Mouse (Mus musculus): ENCODE data around the gene Ptges. TPM values are rescaled to one million over a fixed set of nuclear protein-coding genes. Genes with fewer than 3 reads are reported as not detected.

Ptges gene
- polyA plus RNA-seq, 1 experiment, result 10.9 TPM

GRCm38 (mm10) chr2:30928893-30929482 lies 675 bp downstream of the Ptges start:
- Histone ChIP-seq H3K36me3 (ENCODE audit: control insufficient read depth, insufficient read depth, low read length) (no peaks in the 10 kb centered on the region), H3K4me1 (ENCODE audit: control insufficient read depth, insufficient read depth, insufficient read length, low read length) (peaks cover 16% of the 10 kb centered on the region), H3K27me3 (ENCODE audit: control insufficient read depth, insufficient read depth, low read length) (no peaks in the 10 kb centered on the region), H3K4me3 (ENCODE audit: low read depth, low read length) (peak overlapping the region; percentile 59), H3K27ac (ENCODE audit: insufficient read depth, low read depth, low read length) (peak overlapping the region; percentile 69)
- WGBS, result 14% methylated on average over 12 of the region's 12 CpGs
- TF ChIP-seq CTCF (IDR thresholded peaks at IDR 0.05; ENCODE audit: extremely low read depth, insufficient read length, insufficient replicate concordance, low read depth, low read length) (no peak), POLR2A (IDR thresholded peaks at IDR 0.05; ENCODE audit: low read depth, low read length) (peak; percentile 43)

GRCm38 (mm10) chr2:30927844-30928628 lies 1.6 kb downstream of the Ptges start:
- TF ChIP-seq CTCF (IDR thresholded peaks at IDR 0.05; ENCODE audit: extremely low read depth, insufficient read length, insufficient replicate concordance, low read depth, low read length) (peak; percentile 71; the same call in 1 of the 2 replicates), POLR2A (IDR thresholded peaks at IDR 0.05; ENCODE audit: low read depth, low read length) (peak; percentile 35; the same call in 1 of the 2 replicates)
- Histone ChIP-seq H3K36me3 (ENCODE audit: control insufficient read depth, insufficient read depth, low read length) (no peaks in the 10 kb centered on the region), H3K4me1 (ENCODE audit: control insufficient read depth, insufficient read depth, insufficient read length, low read length) (peaks cover 16% of the 10 kb centered on the region), H3K4me3 (ENCODE audit: low read depth, low read length) (no peak overlapping the region), H3K27ac (ENCODE audit: insufficient read depth, low read depth, low read length) (peak overlapping the region; percentile 69), H3K27me3 (ENCODE audit: control insufficient read depth, insufficient read depth, low read length) (no peaks in the 10 kb centered on the region)
- WGBS, result 23% methylated on average over 14 of the region's 14 CpGs

- Histone ChIP-seq H3K4me1 (ENCODE audit: control insufficient read depth, insufficient read depth, insufficient read length, low read length) (peaks cover 16% of the 10 kb centered on the region), H3K27ac (ENCODE audit: insufficient read depth, low read depth, low read length) (peak overlapping the region; percentile 47), H3K36me3 (ENCODE audit: control insufficient read depth, insufficient read depth, low read length) (no peaks in the 10 kb centered on the region), H3K4me3 (ENCODE audit: low read depth, low read length) (no peak overlapping the region), H3K27me3 (ENCODE audit: control insufficient read depth, insufficient read depth, low read length) (no peaks in the 10 kb centered on the region)
- TF ChIP-seq CTCF (IDR thresholded peaks at IDR 0.05; ENCODE audit: extremely low read depth, insufficient read length, insufficient replicate concordance, low read depth, low read length) (no peak), POLR2A (IDR thresholded peaks at IDR 0.05; ENCODE audit: low read depth, low read length) (no peak)
- 69% methylated on average over 9 of the region's 9 CpGs for whole genome bisulfite sequencing
These were observed 2.4 kb downstream of the Ptges start for GRCm38 (mm10) chr2:30927151-30927781.

DNA sequence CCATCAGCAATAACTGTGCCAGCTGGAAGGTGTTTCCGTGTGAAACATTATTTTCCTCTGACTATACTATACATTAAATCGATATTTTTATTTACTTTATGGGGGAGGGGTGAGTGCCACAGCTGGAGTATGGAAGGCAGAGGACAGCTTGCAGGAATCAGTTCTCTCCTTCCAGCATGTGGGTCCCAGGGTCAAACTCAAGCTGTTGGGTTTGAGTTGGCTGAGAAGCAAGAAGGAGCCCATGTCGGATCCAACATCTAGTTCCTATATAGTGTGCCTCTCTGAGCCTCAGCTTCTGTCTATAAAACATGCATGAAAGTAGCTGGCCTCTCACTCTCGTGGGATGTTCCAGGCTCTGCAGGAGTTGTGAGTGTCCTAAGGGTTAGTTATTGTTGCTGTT lies 3.3 kb downstream of the Ptges start:
- TF ChIP-seq CTCF (IDR thresholded peaks at IDR 0.05; ENCODE audit: extremely low read depth, insufficient read length, insufficient replicate concordance, low read depth, low read length), result no peak
- no peak for TF ChIP-seq POLR2A (IDR thresholded peaks at IDR 0.05; ENCODE audit: low read depth, low read length)
- no peak overlapping the region for H3K4me3 ChIP-seq (ENCODE audit: low read depth, low read length)
- H3K27ac ChIP-seq (ENCODE audit: insufficient read depth, low read depth, low read length), result no peak overlapping the region
- H3K36me3 ChIP-seq (ENCODE audit: control insufficient read depth, insufficient read depth, low read length), result no peaks in the 10 kb centered on the region
- WGBS, result 52% methylated on average over 4 of the region's 4 CpGs
- H3K4me1 ChIP-seq (ENCODE audit: control insufficient read depth, insufficient read depth, insufficient read length, low read length), result peaks cover 16% of the 10 kb centered on the region
- no peaks in the 10 kb centered on the region for H3K27me3 ChIP-seq (ENCODE audit: control insufficient read depth, insufficient read depth, low read length)

DNA sequence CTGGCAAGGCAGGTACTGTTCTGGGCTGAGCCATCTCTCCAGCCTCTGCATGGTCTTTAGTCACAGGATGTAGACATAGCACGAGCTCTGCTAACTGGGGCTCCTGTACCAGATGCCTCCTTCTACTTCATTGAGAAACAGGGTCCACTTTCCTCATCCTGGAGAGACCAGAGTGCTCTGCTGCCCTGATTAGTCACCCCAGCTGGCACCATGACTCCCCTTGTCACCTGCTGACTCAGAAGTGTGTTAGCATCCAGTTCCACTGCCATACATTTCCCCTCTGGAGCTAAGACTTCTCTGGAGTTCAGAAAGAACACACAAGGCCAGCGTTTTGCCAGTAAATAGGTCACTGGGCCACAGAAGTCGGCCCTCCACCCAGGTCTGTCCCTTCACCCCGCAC lies 4.5 kb downstream of the Ptges start:
- TF ChIP-seq CTCF (IDR thresholded peaks at IDR 0.05; ENCODE audit: extremely low read depth, insufficient read length, insufficient replicate concordance, low read depth, low read length) (no peak), POLR2A (IDR thresholded peaks at IDR 0.05; ENCODE audit: low read depth, low read length) (no peak)
- no peak overlapping the region for H3K27ac ChIP-seq (ENCODE audit: insufficient read depth, low read depth, low read length)
- H3K4me3 ChIP-seq (ENCODE audit: low read depth, low read length), result no peak overlapping the region
- H3K4me1 ChIP-seq (ENCODE audit: control insufficient read depth, insufficient read depth, insufficient read length, low read length), result peaks cover 16% of the 10 kb centered on the region
- no peaks in the 10 kb centered on the region for H3K36me3 ChIP-seq (ENCODE audit: control insufficient read depth, insufficient read depth, low read length)
- WGBS, result 78% methylated on average over 4 of the region's 4 CpGs
- H3K27me3 ChIP-seq (ENCODE audit: control insufficient read depth, insufficient read depth, low read length), result no peaks in the 10 kb centered on the region

- Histone ChIP-seq H3K27ac (ENCODE audit: insufficient read depth, low read depth, low read length) (no peak overlapping the region), H3K4me3 (ENCODE audit: low read depth, low read length) (no peak overlapping the region), H3K27me3 (ENCODE audit: control insufficient read depth, insufficient read depth, low read length) (no peaks in the 10 kb centered on the region), H3K36me3 (ENCODE audit: control insufficient read depth, insufficient read depth, low read length) (no peaks in the 10 kb centered on the region), H3K4me1 (ENCODE audit: control insufficient read depth, insufficient read depth, insufficient read length, low read length) (peaks cover 9% of the 10 kb centered on the region)
- 56% methylated on average over 3 of the region's 3 CpGs for WGBS
- TF ChIP-seq POLR2A (IDR thresholded peaks at IDR 0.05; ENCODE audit: low read depth, low read length) (no peak), CTCF (IDR thresholded peaks at IDR 0.05; ENCODE audit: extremely low read depth, insufficient read length, insufficient replicate concordance, low read depth, low read length) (no peak)
These were observed 6.6 kb downstream of the Ptges start for GRCm38 (mm10) chr2:30923099-30923498.

DNA sequence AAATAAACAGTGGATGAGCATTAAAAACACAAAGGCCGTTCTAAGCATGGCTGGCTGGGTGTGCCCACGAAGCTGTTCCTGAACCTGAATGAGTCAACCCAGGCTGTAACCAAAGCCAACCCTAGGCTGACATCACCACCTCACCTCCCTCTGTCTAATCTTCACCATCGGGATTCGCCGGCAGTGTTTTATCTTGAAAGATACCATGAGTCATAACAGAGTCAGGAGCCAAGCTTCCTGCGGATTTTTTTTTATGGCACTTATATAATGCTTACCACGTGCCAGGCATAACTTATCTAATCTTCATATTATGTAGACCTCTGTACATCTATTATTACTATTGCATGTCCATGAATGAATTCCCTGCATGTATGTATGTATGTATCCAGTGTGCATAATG lies 9.4 kb downstream of the Ptges start:
- no peak overlapping the region for H3K27ac ChIP-seq (ENCODE audit: insufficient read depth, low read depth, low read length)
- no peaks in the 10 kb centered on the region; the same call in 1 of the 2 replicates for H3K27me3 ChIP-seq (ENCODE audit: control insufficient read depth, insufficient read depth, low read length)
- no peak overlapping the region for H3K4me3 ChIP-seq (ENCODE audit: low read depth, low read length)
- H3K4me1 ChIP-seq (ENCODE audit: control insufficient read depth, insufficient read depth, insufficient read length, low read length), result peaks cover 6% of the 10 kb centered on the region
- TF ChIP-seq POLR2A (IDR thresholded peaks at IDR 0.05; ENCODE audit: low read depth, low read length) (no peak), CTCF (IDR thresholded peaks at IDR 0.05; ENCODE audit: extremely low read depth, insufficient read length, insufficient replicate concordance, low read depth, low read length) (no peak)
- no peaks in the 10 kb centered on the region for H3K36me3 ChIP-seq (ENCODE audit: control insufficient read depth, insufficient read depth, low read length)
- WGBS, result 16% methylated on average over 7 of the region's 7 CpGs

Data from small intestine, adult 2 months (tissue).